Mouse (Mus musculus): ENCODE data around the gene Camk1g. TPM values are rescaled to one million over a fixed set of nuclear protein-coding genes. Genes with fewer than 3 reads are reported as not detected.

Camk1g gene
- polyA plus RNA-seq, 1 experiment, result 8.2 TPM

GRCm38 (mm10) chr1:193327686-193328085 lies 42.4 kb downstream of the Camk1g start:
- H3K4me1 ChIP-seq (ENCODE audit: control insufficient read depth, insufficient read depth, low read length), result peaks cover 22% of the 10 kb centered on the region
- H3K36me3 ChIP-seq (ENCODE audit: control insufficient read depth, insufficient read depth, low read length), result no peaks in the 10 kb centered on the region
- DNase-seq, result peak; percentile 42
- H3K4me3 ChIP-seq (ENCODE audit: insufficient read depth, low read depth, low read length), result no peak overlapping the region
- 33% methylated on average over 5 of the region's 5 CpGs for WGBS
- TF ChIP-seq POLR2A (IDR thresholded peaks at IDR 0.05; ENCODE audit: low read depth, low read length), result no peak
- H3K27me3 ChIP-seq (replicated peaks; ENCODE audit: control insufficient read depth, insufficient read depth, low read length), result no peaks in the 10 kb centered on the region
- peak overlapping the region; percentile 69 for H3K27ac ChIP-seq (ENCODE audit: insufficient read depth, low read depth, low read length)

GRCm38 (mm10) chr1:193327216-193327615 lies 42.9 kb downstream of the Camk1g start:
- H3K4me3 ChIP-seq (ENCODE audit: insufficient read depth, low read depth, low read length), result no peak overlapping the region
- 67% methylated on average over 1 of the region's 1 CpGs for WGBS
- no peaks in the 10 kb centered on the region for H3K27me3 ChIP-seq (replicated peaks; ENCODE audit: control insufficient read depth, insufficient read depth, low read length)
- TF ChIP-seq CTCF (conservative IDR thresholded peaks at IDR 0.05; ENCODE audit: insufficient read depth, insufficient read length, low read depth, low read length), result no peak
- no peak for TF ChIP-seq POLR2A (IDR thresholded peaks at IDR 0.05; ENCODE audit: low read depth, low read length)
- DNase-seq, result peak; percentile 55
- H3K4me1 ChIP-seq (ENCODE audit: control insufficient read depth, insufficient read depth, low read length), result peaks cover 22% of the 10 kb centered on the region
- peak overlapping the region; percentile 69 for H3K27ac ChIP-seq (ENCODE audit: insufficient read depth, low read depth, low read length)
- H3K36me3 ChIP-seq (ENCODE audit: control insufficient read depth, insufficient read depth, low read length), result no peaks in the 10 kb centered on the region

GRCm38 (mm10) chr1:193326456-193327145 lies 43.5 kb downstream of the Camk1g start:
- DNase-seq, result peak; percentile 95
- TF ChIP-seq POLR2A (IDR thresholded peaks at IDR 0.05; ENCODE audit: low read depth, low read length), result no peak
- TF ChIP-seq CTCF (conservative IDR thresholded peaks at IDR 0.05; ENCODE audit: insufficient read depth, insufficient read length, low read depth, low read length), result peak; percentile 45
- WGBS, result 40% methylated on average over 7 of the region's 7 CpGs
- H3K4me1 ChIP-seq (ENCODE audit: control insufficient read depth, insufficient read depth, low read length), result peaks cover 22% of the 10 kb centered on the region
- peak overlapping the region; percentile 94 for H3K27ac ChIP-seq (ENCODE audit: insufficient read depth, low read depth, low read length)
- H3K27me3 ChIP-seq (replicated peaks; ENCODE audit: control insufficient read depth, insufficient read depth, low read length), result no peaks in the 10 kb centered on the region
- no peak overlapping the region for H3K4me3 ChIP-seq (ENCODE audit: insufficient read depth, low read depth, low read length)
- no peaks in the 10 kb centered on the region for H3K36me3 ChIP-seq (ENCODE audit: control insufficient read depth, insufficient read depth, low read length)

- H3K27ac ChIP-seq (ENCODE audit: insufficient read depth, low read depth, low read length), result peak overlapping the region; percentile 93
- peaks cover 22% of the 10 kb centered on the region for H3K4me1 ChIP-seq (ENCODE audit: control insufficient read depth, insufficient read depth, low read length)
- DNase-seq, result no peak
- no peaks in the 10 kb centered on the region for H3K36me3 ChIP-seq (ENCODE audit: control insufficient read depth, insufficient read depth, low read length)
- TF ChIP-seq POLR2A (IDR thresholded peaks at IDR 0.05; ENCODE audit: low read depth, low read length) (no peak), CTCF (conservative IDR thresholded peaks at IDR 0.05; ENCODE audit: insufficient read depth, insufficient read length, low read depth, low read length) (no peak)
- no peaks in the 10 kb centered on the region for H3K27me3 ChIP-seq (replicated peaks; ENCODE audit: control insufficient read depth, insufficient read depth, low read length)
- WGBS, result 95% methylated on average over 6 of the region's 6 CpGs
- H3K4me3 ChIP-seq (ENCODE audit: insufficient read depth, low read depth, low read length), result no peak overlapping the region
Observed at GRCm38 (mm10) chr1:193325891-193326290, 44.2 kb downstream of the Camk1g start.

- no peak overlapping the region for H3K4me3 ChIP-seq (ENCODE audit: insufficient read depth, low read depth, low read length)
- TF ChIP-seq CTCF (conservative IDR thresholded peaks at IDR 0.05; ENCODE audit: insufficient read depth, insufficient read length, low read depth, low read length) (peak; percentile 78), POLR2A (IDR thresholded peaks at IDR 0.05; ENCODE audit: low read depth, low read length) (no peak)
- DNase-seq, result peak; percentile 67
- WGBS, result 60% methylated on average over 2 of the region's 2 CpGs
- H3K4me1 ChIP-seq (ENCODE audit: control insufficient read depth, insufficient read depth, low read length), result peaks cover 17% of the 10 kb centered on the region
- no peaks in the 10 kb centered on the region for H3K27me3 ChIP-seq (replicated peaks; ENCODE audit: control insufficient read depth, insufficient read depth, low read length)
- H3K36me3 ChIP-seq (ENCODE audit: control insufficient read depth, insufficient read depth, low read length), result no peaks in the 10 kb centered on the region
- H3K27ac ChIP-seq (ENCODE audit: insufficient read depth, low read depth, low read length), result no peak overlapping the region
Observed at GRCm38 (mm10) chr1:193324224-193324623, 45.9 kb downstream of the Camk1g start.

GRCm38 (mm10) chr1:193323686-193324085 lies 46.4 kb downstream of the Camk1g start:
- no peaks in the 10 kb centered on the region for H3K27me3 ChIP-seq (replicated peaks; ENCODE audit: control insufficient read depth, insufficient read depth, low read length)
- peaks cover 17% of the 10 kb centered on the region for H3K4me1 ChIP-seq (ENCODE audit: control insufficient read depth, insufficient read depth, low read length)
- no peak overlapping the region for H3K27ac ChIP-seq (ENCODE audit: insufficient read depth, low read depth, low read length)
- TF ChIP-seq CTCF (conservative IDR thresholded peaks at IDR 0.05; ENCODE audit: insufficient read depth, insufficient read length, low read depth, low read length), result no peak
- no peak for TF ChIP-seq POLR2A (IDR thresholded peaks at IDR 0.05; ENCODE audit: low read depth, low read length)
- no peak for DNase-seq
- WGBS, result 92% methylated on average over 6 of the region's 6 CpGs
- H3K4me3 ChIP-seq (ENCODE audit: insufficient read depth, low read depth, low read length), result no peak overlapping the region
- no peaks in the 10 kb centered on the region for H3K36me3 ChIP-seq (ENCODE audit: control insufficient read depth, insufficient read depth, low read length)

GRCm38 (mm10) chr1:193320398-193320797 lies 49.7 kb downstream of the Camk1g start:
- 88% methylated on average over 8 of the region's 8 CpGs for WGBS
- no peak overlapping the region for H3K27ac ChIP-seq (ENCODE audit: insufficient read depth, low read depth, low read length)
- TF ChIP-seq POLR2A (IDR thresholded peaks at IDR 0.05; ENCODE audit: low read depth, low read length) (no peak), CTCF (conservative IDR thresholded peaks at IDR 0.05; ENCODE audit: insufficient read depth, insufficient read length, low read depth, low read length) (no peak)
- no peaks in the 10 kb centered on the region for H3K36me3 ChIP-seq (ENCODE audit: control insufficient read depth, insufficient read depth, low read length)
- H3K27me3 ChIP-seq (replicated peaks; ENCODE audit: control insufficient read depth, insufficient read depth, low read length), result no peaks in the 10 kb centered on the region
- H3K4me1 ChIP-seq (ENCODE audit: control insufficient read depth, insufficient read depth, low read length), result peaks cover 4% of the 10 kb centered on the region; the same call in 1 of the 2 replicates
- DNase-seq, result no peak
- H3K4me3 ChIP-seq (ENCODE audit: insufficient read depth, low read depth, low read length), result no peak overlapping the region
